Mouse (Mus musculus) kidney, embryonic 16.5 days (tissue): ENCODE data around the gene Meltf. TPM values are rescaled to one million over a fixed set of nuclear protein-coding genes. Genes with fewer than 3 reads are reported as not detected.

Experiments used
- ATAC-seq: fragments of 200-750 bp; cut with Nextera tagmentation; 2 replicates; pipeline ENCODE4 v1.8.0; 2017; ENCODE audit warnings: moderate TSS enrichment; ENCODE audit not compliant: low FRiP score, low TSS enrichment
- H3K27ac ChIP-seq: fragments of 300-500 bp; sonication (generic); 2 replicates; pipeline ENCODE4 v1.5.1; 2014; ENCODE audit warnings: low read length
- H3K27me3 ChIP-seq: fragments of 300-500 bp; sonication (generic); 2 replicates; pipeline ENCODE4 v1.6.1; 2014; ENCODE audit warnings: low read length, control low read depth, mixed read lengths; ENCODE audit not compliant: insufficient read depth
- H3K36me3 ChIP-seq: fragments of 300-500 bp; sonication (generic); 2 replicates; pipeline ENCODE4 v1.6.1; 2014; ENCODE audit warnings: low read length, control low read depth, mixed read lengths; ENCODE audit not compliant: insufficient read depth
- H3K4me1 ChIP-seq: fragments of 300-500 bp; sonication (generic); 2 replicates; pipeline ENCODE4 v1.6.1; 2014; ENCODE audit warnings: low read length, control low read depth, mixed read lengths; ENCODE audit not compliant: insufficient read depth
- H3K4me2 ChIP-seq: fragments of 300-500 bp; sonication (generic); replicated peaks from 2 replicates; pipeline ENCODE4 v1.6.1; 2014; ENCODE audit warnings: low read depth, low read length
- H3K4me3 ChIP-seq: fragments of 300-500 bp; sonication (generic); 2 replicates; pipeline ENCODE4 v1.5.1; 2014; ENCODE audit warnings: mild to moderate bottlenecking, low read length
- H3K9ac ChIP-seq: fragments of 300-500 bp; sonication (generic); replicated peaks from 2 replicates; pipeline ENCODE4 v1.6.1; 2014; ENCODE audit warnings: low read length
- H3K9me3 ChIP-seq: fragments of 300-500 bp; sonication (generic); 2 replicates; pipeline ENCODE4 v1.6.1; 2016; ENCODE audit warnings: low read length, control low read depth
- WGBS: fragments of 180-500 bp; shearing (Covaris S2); extraction: QIAGEN DNeasy Blood & Tissue Kit; methylation state at CpG from one replicate; pipeline ENCODE4 v1.1.7; 2014; 5-methylcytosine and 5-hydroxymethylcytosine counted together
- polyA plus RNA-seq: library from polyadenylated mRNA; unstranded; fragments of >200 nt; fragmentation: Nextera tagmentation; extraction: Ambion mirVana; gene quantifications from 2 replicates; pipeline ENCODE4 v1.2.1, GENCODE M21; 2015

Gene Meltf
- polyA plus RNA-seq, 1 experiment from 2014 or later = 0.66 TPM

GRCm38 (mm10) chr16:31865242-31865641, 13.4 kb upstream of the Meltf start:
- ATAC-seq = no peak

GRCm38 (mm10) chr16:31866911-31867310, 11.7 kb upstream of the Meltf start:
- H3K36me3 ChIP-seq = peaks cover 48% of the 10 kb centered on the region
- WGBS = 88% methylated on average over 3 of the region's 3 CpGs

More at GRCm38 (mm10) chr16:31865242-31865641, 13.4 kb upstream of the Meltf start:
- Histone ChIP-seq H3K4me2 (no peak overlapping the region), H3K36me3 (peaks cover 51% of the 10 kb centered on the region), H3K9ac (no peak overlapping the region), H3K27ac (no peak overlapping the region), H3K4me3 (no peak overlapping the region), H3K27me3 (no peaks in the 10 kb centered on the region), H3K9me3 (peaks cover 7% of the 10 kb centered on the region; the same call in 1 of the 2 replicates), H3K4me1 (no peaks in the 10 kb centered on the region)
- 84% methylated on average over 3 of the region's 3 CpGs for WGBS

GRCm38 (mm10) chr16:31867736-31868135, 10.9 kb upstream of the Meltf start:
- no peak overlapping the region for H3K9ac ChIP-seq
- no peak overlapping the region for H3K27ac ChIP-seq
- H3K4me2 ChIP-seq = no peak overlapping the region
- H3K9me3 ChIP-seq = no peaks in the 10 kb centered on the region
- WGBS = 77% methylated on average over 4 of the region's 4 CpGs
- no peak for ATAC-seq
- H3K27me3 ChIP-seq = no peaks in the 10 kb centered on the region
- no peak overlapping the region for H3K4me3 ChIP-seq
- no peaks in the 10 kb centered on the region for H3K4me1 ChIP-seq
- H3K36me3 ChIP-seq = peaks cover 51% of the 10 kb centered on the region

More at GRCm38 (mm10) chr16:31866911-31867310, 11.7 kb upstream of the Meltf start:
- H3K9ac ChIP-seq = no peak overlapping the region
- H3K4me1 ChIP-seq = no peaks in the 10 kb centered on the region
- no peak overlapping the region for H3K4me3 ChIP-seq
- no peak overlapping the region for H3K27ac ChIP-seq
- no peak overlapping the region for H3K4me2 ChIP-seq
- H3K27me3 ChIP-seq = no peaks in the 10 kb centered on the region
- no peak for ATAC-seq
- H3K9me3 ChIP-seq = no peaks in the 10 kb centered on the region

GRCm38 (mm10) chr16:31873721-31874120, 4.9 kb upstream of the Meltf start:
- Histone ChIP-seq H3K27me3 (no peaks in the 10 kb centered on the region), H3K4me2 (no peak overlapping the region), H3K9ac (no peak overlapping the region), H3K27ac (no peak overlapping the region), H3K36me3 (peaks cover 26% of the 10 kb centered on the region; the same call in 1 of the 2 replicates), H3K4me3 (no peak overlapping the region), H3K4me1 (peaks cover 1% of the 10 kb centered on the region; the same call in 1 of the 2 replicates), H3K9me3 (no peaks in the 10 kb centered on the region)
- no peak for ATAC-seq
- WGBS = 95% methylated on average over 8 of the region's 8 CpGs

- H3K4me1 ChIP-seq = peaks cover 4% of the 10 kb centered on the region; the same call in 1 of the 2 replicates
- no peak overlapping the region for H3K4me2 ChIP-seq
- no peaks in the 10 kb centered on the region for H3K9me3 ChIP-seq
- H3K4me3 ChIP-seq = no peak overlapping the region
- peaks cover 19% of the 10 kb centered on the region; the same call in 1 of the 2 replicates for H3K36me3 ChIP-seq
- no peak overlapping the region for H3K9ac ChIP-seq
- WGBS = 94% methylated on average over 4 of the region's 4 CpGs
- 0 out of 2 replicates have a peak, but pooled peaks cover 4% of the 10 kb centered on the region for H3K27me3 ChIP-seq
- no peak overlapping the region for H3K27ac ChIP-seq
- ATAC-seq = no peak
These were observed 3.2 kb upstream of the Meltf start for GRCm38 (mm10) chr16:31875391-31875790.

GRCm38 (mm10) chr16:31876386-31876785, 2.2 kb upstream of the Meltf start:
- no peak overlapping the region for H3K4me2 ChIP-seq
- no peak for ATAC-seq
- 0 out of 2 replicates have a peak, but pooled peaks cover 4% of the 10 kb centered on the region for H3K27me3 ChIP-seq
- WGBS = 82% methylated on average over 10 of the region's 10 CpGs
- H3K4me1 ChIP-seq = peaks cover 4% of the 10 kb centered on the region; the same call in 1 of the 2 replicates
- no peak overlapping the region for H3K4me3 ChIP-seq
- H3K27ac ChIP-seq = no peak overlapping the region
- no peaks in the 10 kb centered on the region for H3K9me3 ChIP-seq
- H3K9ac ChIP-seq = no peak overlapping the region
- H3K36me3 ChIP-seq = peaks cover 15% of the 10 kb centered on the region; the same call in 1 of the 2 replicates

- 39% methylated on average over 6 of the region's 6 CpGs for WGBS
These were observed 558 bp upstream of the Meltf start for GRCm38 (mm10) chr16:31878052-31878451.

GRCm38 (mm10) chr16:31880146-31880840, 1.7 kb downstream of the Meltf start:
- WGBS = 72% methylated on average over 8 of the region's 8 CpGs
- Histone ChIP-seq H3K27me3 (0 out of 2 replicates have a peak, but pooled peaks cover 4% of the 10 kb centered on the region), H3K9ac (no peak overlapping the region), H3K4me3 (no peak overlapping the region), H3K4me1 (peaks cover 12% of the 10 kb centered on the region; the same call in 1 of the 2 replicates), H3K27ac (no peak overlapping the region), H3K4me2 (no peak overlapping the region), H3K36me3 (no peaks in the 10 kb centered on the region), H3K9me3 (no peaks in the 10 kb centered on the region)
- ATAC-seq = no peak

More at GRCm38 (mm10) chr16:31878052-31878451, 558 bp upstream of the Meltf start:
- Histone ChIP-seq H3K27me3 (0 out of 2 replicates have a peak, but pooled peaks cover 4% of the 10 kb centered on the region), H3K27ac (no peak overlapping the region), H3K4me3 (no peak overlapping the region), H3K9me3 (no peaks in the 10 kb centered on the region), H3K36me3 (peaks cover 8% of the 10 kb centered on the region; the same call in 1 of the 2 replicates), H3K4me1 (peaks cover 4% of the 10 kb centered on the region; the same call in 1 of the 2 replicates), H3K4me2 (no peak overlapping the region), H3K9ac (no peak overlapping the region)
- ATAC-seq = no peak

GRCm38 (mm10) chr16:31882381-31882908, 3.8 kb downstream of the Meltf start:
- H3K36me3 ChIP-seq = no peaks in the 10 kb centered on the region
- peaks cover 12% of the 10 kb centered on the region; the same call in 1 of the 2 replicates for H3K4me1 ChIP-seq
- no peak overlapping the region for H3K9ac ChIP-seq
- no peak overlapping the region for H3K4me2 ChIP-seq
- no peaks in the 10 kb centered on the region for H3K9me3 ChIP-seq
- H3K27me3 ChIP-seq = 0 out of 2 replicates have a peak, but pooled peaks cover 4% of the 10 kb centered on the region
- 78% methylated on average over 9 of the region's 9 CpGs for WGBS
- H3K27ac ChIP-seq = no peak overlapping the region
- no peak for ATAC-seq
- H3K4me3 ChIP-seq = no peak overlapping the region

- no peaks in the 10 kb centered on the region for H3K9me3 ChIP-seq
- no peak for ATAC-seq
These were observed 4.7 kb downstream of the Meltf start for GRCm38 (mm10) chr16:31883302-31883701.

More at GRCm38 (mm10) chr16:31883302-31883701, 4.7 kb downstream of the Meltf start:
- Histone ChIP-seq H3K4me3 (no peak overlapping the region), H3K4me2 (peak overlapping the region; percentile 36), H3K27me3 (0 out of 2 replicates have a peak, but pooled peaks cover 4% of the 10 kb centered on the region), H3K27ac (no peak overlapping the region), H3K4me1 (peaks cover 12% of the 10 kb centered on the region; the same call in 1 of the 2 replicates), H3K9ac (no peak overlapping the region), H3K36me3 (no peaks in the 10 kb centered on the region)
- 61% methylated on average over 14 of the region's 14 CpGs for WGBS
